Mouse (Mus musculus) hindbrain, embryonic 13.5 days (tissue): ENCODE data around the gene Agbl4. TPM values are rescaled to one million over a fixed set of nuclear protein-coding genes. Genes with fewer than 3 reads are reported as not detected.
"Not testable (repeated sequence)": the region's sequence is repeated elsewhere in the genome, so short reads cannot be mapped to it uniquely, and the experiment has no call there.

Source experiments
- ATAC-seq: fragments of 200-750 bp; cut with Nextera tagmentation; 2 replicates; pipeline ENCODE4 v1.8.0; 2017; ENCODE audit warnings: moderate TSS enrichment; ENCODE audit not compliant: low FRiP score
- H3K27ac ChIP-seq: fragments of 300-500 bp; sonication (generic); 2 replicates; pipeline ENCODE4 v1.5.1; 2015; ENCODE audit warnings: inconsistent platforms, mild to moderate bottlenecking, moderate library complexity
- H3K27me3 ChIP-seq: fragments of 300-500 bp; sonication (generic); 2 replicates; pipeline ENCODE4 v1.6.1; 2015; ENCODE audit warnings: mild to moderate bottlenecking, inconsistent platforms
- H3K36me3 ChIP-seq: fragments of 300-500 bp; sonication (generic); 2 replicates; pipeline ENCODE4 v1.6.1; 2015; ENCODE audit warnings: mild to moderate bottlenecking, inconsistent platforms
- H3K4me1 ChIP-seq: fragments of 300-500 bp; sonication (generic); replicated peaks from 2 replicates; pipeline ENCODE4 v1.6.1; 2015; ENCODE audit warnings: inconsistent platforms
- H3K4me2 ChIP-seq: fragments of 300-500 bp; sonication (generic); 2 replicates; pipeline ENCODE4 v1.6.1; 2015; ENCODE audit warnings: inconsistent platforms, mild to moderate bottlenecking, moderate library complexity
- H3K4me3 ChIP-seq: fragments of 300-500 bp; sonication (generic); 2 replicates; pipeline ENCODE4 v1.5.1; 2015; ENCODE audit warnings: mild to moderate bottlenecking, inconsistent platforms
- H3K9ac ChIP-seq: fragments of 300-500 bp; sonication (generic); 2 replicates; pipeline ENCODE4 v1.6.1; 2015; ENCODE audit warnings: mild to moderate bottlenecking, inconsistent platforms
- H3K9me3 ChIP-seq: fragments of 300-500 bp; sonication (generic); 2 replicates; pipeline ENCODE4 v1.6.1; 2016; ENCODE audit warnings: inconsistent platforms
- WGBS: fragments of 180-500 bp; shearing (Covaris S2); methylation state at CpG from one replicate; pipeline ENCODE4 v1.1.7; 2015; 5-methylcytosine and 5-hydroxymethylcytosine counted together
- polyA plus RNA-seq: library from polyadenylated mRNA; unstranded; fragments of >200 nt; fragmentation: Nextera tagmentation; extraction: Ambion mirVana; gene quantifications from 2 replicates; pipeline ENCODE4 v1.2.1, GENCODE M21; 2015

The Agbl4 gene
- polyA plus RNA-seq, 1 experiment from 2014 or later: 1.4 TPM

DNA sequence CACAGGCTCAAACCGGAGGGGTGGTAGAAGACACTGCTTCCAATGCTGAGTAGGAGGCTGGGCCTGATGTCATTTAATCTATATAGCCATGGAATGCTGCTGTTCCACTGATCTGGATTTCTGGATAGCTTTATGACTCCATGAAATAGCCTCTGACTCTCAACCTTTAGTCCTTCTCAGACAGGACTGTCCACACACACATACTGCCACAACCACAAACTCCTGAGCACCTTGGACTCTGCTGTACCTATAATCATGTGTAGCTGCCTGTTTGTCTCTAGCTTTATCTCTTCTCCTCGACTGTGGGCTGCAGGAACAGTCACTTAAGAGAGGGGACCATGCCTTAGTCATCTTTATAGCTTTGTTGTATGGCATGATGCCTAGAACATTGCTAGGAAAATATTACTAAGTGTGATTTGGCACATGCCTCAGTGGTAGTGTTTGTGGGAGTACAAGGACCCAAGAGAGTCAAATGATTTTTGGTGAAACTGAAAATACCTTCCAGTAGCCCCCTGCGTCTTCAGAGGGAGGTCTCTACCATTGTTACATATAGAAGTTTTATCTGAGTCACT lies 817.8 kb downstream of the Agbl4 start:
- 84% methylated on average over 3 of the region's 3 CpGs for WGBS
- no peak overlapping the region for H3K4me3 ChIP-seq
- no peaks in the 10 kb centered on the region for H3K4me1 ChIP-seq
- H3K27ac ChIP-seq: no peak overlapping the region
- no peak overlapping the region for H3K4me2 ChIP-seq
- no peak overlapping the region for H3K9ac ChIP-seq
- H3K27me3 ChIP-seq: no peaks in the 10 kb centered on the region
- no peaks in the 10 kb centered on the region for H3K36me3 ChIP-seq
- no peaks in the 10 kb centered on the region for H3K9me3 ChIP-seq
- ATAC-seq: no peak

DNA sequence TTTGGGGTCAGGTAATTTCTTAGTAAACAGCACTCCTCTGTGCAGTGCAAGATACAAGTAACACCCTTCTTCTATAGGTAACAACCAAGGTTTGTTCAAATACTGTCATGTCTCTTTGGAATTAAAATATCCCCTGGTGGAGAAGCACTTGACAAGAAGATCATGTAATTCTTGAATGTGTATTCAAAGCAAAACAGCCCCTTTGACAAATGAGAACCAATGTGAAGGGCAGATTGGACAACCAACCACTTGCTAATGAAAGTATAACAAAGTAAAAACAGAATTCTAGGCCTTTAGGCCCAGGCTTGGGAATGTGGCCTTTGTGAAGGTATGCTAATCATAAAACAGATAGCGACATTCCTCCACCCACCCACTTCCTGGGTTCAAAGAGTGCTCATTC lies 821.6 kb downstream of the Agbl4 start:
- H3K9me3 ChIP-seq, H3K4me3 ChIP-seq, H3K4me2 ChIP-seq, H3K27ac ChIP-seq, H3K36me3 ChIP-seq, H3K27me3 ChIP-seq, H3K9ac ChIP-seq, ATAC-seq, H3K4me1 ChIP-seq: not testable (repeated sequence)
- 58% methylated on average over 1 of the region's 1 CpGs for WGBS

DNA sequence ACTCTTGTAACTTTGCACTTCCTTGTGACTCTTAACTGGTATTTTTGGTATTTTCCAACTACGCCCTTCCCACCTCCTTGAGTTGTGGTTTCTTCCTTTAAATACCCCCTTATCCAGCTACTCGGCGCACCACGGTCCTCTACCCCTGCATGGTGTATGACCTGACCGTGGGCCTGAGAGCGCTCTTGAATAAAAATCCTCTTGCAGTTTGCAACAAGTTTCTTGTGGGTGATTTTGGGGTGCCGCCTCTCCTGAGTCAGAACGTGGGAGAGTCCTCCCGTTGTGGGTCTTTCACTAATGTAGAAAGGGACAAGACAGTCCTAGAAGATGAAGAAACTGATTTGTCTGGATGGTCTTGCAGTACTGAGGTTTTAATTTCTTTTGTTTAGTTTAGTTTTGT lies 822.1 kb downstream of the Agbl4 start:
- 92% methylated on average over 9 of the region's 9 CpGs for WGBS
- H3K27me3 ChIP-seq, H3K4me3 ChIP-seq, H3K4me2 ChIP-seq, ATAC-seq, H3K9ac ChIP-seq, H3K9me3 ChIP-seq, H3K4me1 ChIP-seq, H3K27ac ChIP-seq, H3K36me3 ChIP-seq: not testable (repeated sequence)

DNA sequence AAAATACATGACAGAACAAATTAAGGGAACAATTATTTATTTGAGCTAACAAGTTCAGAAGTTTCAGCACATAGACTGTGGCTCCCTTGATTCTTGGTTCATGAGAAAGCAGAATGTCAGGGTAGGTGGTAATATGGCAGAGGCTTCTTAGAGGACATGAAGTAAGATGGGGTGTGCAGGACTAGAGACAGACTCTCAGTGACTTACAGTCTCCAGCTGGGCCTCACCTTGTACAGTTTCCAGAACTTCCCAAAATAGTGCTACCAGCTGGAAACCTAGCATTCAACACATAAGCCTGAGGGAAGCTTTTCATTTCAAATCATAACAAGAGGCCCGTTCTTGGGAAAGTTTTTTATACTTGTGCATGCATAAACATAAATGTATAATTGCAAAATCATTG lies 836.4 kb downstream of the Agbl4 start:
- Histone ChIP-seq H3K4me3 (no peak overlapping the region), H3K27me3 (no peaks in the 10 kb centered on the region), H3K4me2 (no peak overlapping the region), H3K27ac (no peak overlapping the region), H3K36me3 (no peaks in the 10 kb centered on the region), H3K4me1 (no peaks in the 10 kb centered on the region), H3K9ac (no peak overlapping the region), H3K9me3 (no peaks in the 10 kb centered on the region)
- 80% methylated on average over 1 of the region's 1 CpGs for WGBS
- ATAC-seq: no peak

DNA sequence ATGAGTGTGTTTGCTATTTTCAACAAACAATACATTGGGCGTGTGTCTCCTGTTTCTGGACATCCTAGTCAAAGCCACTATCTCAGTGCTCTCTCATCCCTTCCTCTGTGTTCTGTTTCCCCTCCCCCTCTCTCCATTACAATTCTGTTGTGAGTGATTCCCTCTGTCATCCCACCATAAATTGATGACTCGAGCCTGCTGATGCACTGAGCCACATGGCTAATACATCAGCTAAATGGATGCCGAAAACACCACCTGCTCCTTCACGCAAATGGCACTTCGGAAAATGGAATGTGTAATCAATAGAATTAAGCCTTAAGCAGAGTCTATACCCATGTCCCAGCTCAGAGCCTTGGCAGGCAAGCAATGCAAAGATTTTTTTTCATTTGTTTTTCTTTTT lies 854.5 kb downstream of the Agbl4 start:
- Histone ChIP-seq H3K4me2 (no peak overlapping the region), H3K27me3 (no peaks in the 10 kb centered on the region), H3K9ac (no peak overlapping the region), H3K4me3 (no peak overlapping the region), H3K36me3 (no peaks in the 10 kb centered on the region), H3K9me3 (no peaks in the 10 kb centered on the region), H3K4me1 (peaks cover 16% of the 10 kb centered on the region), H3K27ac (peak overlapping the region; percentile 30; the same call in 1 of the 2 replicates)
- ATAC-seq: peak; percentile 91
- WGBS: 42% methylated on average over 5 of the region's 5 CpGs

DNA sequence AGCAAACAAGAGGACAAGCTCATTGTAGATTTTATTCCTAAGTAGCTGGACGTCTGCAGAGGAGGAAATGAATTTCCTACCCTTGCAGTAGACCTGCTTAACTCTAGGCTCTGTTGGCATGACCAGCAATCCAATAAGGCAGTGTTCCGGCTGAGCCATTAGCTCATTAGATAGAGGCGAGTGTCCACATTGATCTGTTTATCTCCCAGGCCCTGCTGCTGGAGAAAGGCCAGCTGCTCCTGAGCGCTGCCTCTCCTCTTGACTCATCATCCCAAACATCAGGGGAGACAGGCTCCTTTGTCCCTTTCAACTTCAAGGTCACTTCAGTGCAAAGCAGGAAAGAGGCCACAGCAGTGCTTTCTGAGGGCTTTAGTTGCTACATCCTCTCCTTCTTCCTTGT lies 858.0 kb downstream of the Agbl4 start:
- 30% methylated on average over 4 of the region's 4 CpGs for WGBS
- Histone ChIP-seq H3K27ac (peak overlapping the region; percentile 24; the same call in 1 of the 2 replicates), H3K4me2 (no peak overlapping the region), H3K4me1 (peaks cover 16% of the 10 kb centered on the region), H3K9me3 (no peaks in the 10 kb centered on the region), H3K9ac (no peak overlapping the region), H3K27me3 (no peaks in the 10 kb centered on the region), H3K36me3 (no peaks in the 10 kb centered on the region), H3K4me3 (no peak overlapping the region)
- no peak for ATAC-seq

DNA sequence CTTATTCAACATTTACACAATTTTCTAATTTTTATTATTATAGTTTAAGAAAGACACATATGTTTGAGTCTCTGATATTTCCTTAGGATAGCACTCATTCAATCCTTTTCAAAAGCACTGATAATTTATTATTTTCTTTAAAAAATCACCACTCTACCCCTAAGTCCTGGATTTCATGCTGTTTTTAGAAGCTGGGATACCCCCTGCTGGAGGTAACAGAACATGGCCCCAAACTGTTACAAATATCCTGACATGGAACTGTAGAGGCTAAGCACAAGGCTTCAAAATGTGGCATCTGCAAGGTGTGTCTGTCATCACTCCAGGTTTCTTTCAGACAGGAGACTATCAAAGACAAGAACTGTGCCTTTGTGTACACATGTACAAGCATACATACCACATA lies 859.5 kb downstream of the Agbl4 start:
- no peaks in the 10 kb centered on the region for H3K9me3 ChIP-seq
- H3K4me1 ChIP-seq: peaks cover 11% of the 10 kb centered on the region
- no peaks in the 10 kb centered on the region for H3K27me3 ChIP-seq
- H3K27ac ChIP-seq: no peak overlapping the region
- no peaks in the 10 kb centered on the region for H3K36me3 ChIP-seq
- no peak overlapping the region for H3K4me2 ChIP-seq
- no peak overlapping the region for H3K9ac ChIP-seq
- no peak overlapping the region for H3K4me3 ChIP-seq
- ATAC-seq: no peak

DNA sequence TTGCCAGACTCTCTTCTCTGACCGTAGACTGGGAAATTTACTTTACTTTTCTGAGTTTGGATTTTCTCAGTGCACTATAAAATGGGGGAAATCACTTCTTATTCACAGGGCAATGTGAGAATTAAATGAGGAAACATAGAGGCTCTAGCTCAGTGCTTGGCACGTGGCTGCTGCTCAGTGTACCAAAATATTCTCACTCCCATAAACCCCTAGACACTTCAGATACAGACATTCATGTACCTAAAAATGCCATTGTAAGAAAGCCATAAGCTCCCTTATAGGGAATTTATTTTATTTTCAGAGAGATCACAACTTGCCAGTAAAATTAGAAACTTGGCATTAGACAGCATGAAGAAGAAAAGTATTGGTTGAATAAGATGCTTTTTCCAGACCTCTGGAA lies 883.5 kb downstream of the Agbl4 start:
- 90% methylated on average over 2 of the region's 2 CpGs for WGBS
- ATAC-seq: no peak
- no peaks in the 10 kb centered on the region for H3K9me3 ChIP-seq
- H3K9ac ChIP-seq: no peak overlapping the region
- H3K27ac ChIP-seq: no peak overlapping the region
- no peaks in the 10 kb centered on the region for H3K4me1 ChIP-seq
- no peaks in the 10 kb centered on the region for H3K36me3 ChIP-seq
- no peak overlapping the region for H3K4me3 ChIP-seq
- H3K4me2 ChIP-seq: no peak overlapping the region
- H3K27me3 ChIP-seq: no peaks in the 10 kb centered on the region

DNA sequence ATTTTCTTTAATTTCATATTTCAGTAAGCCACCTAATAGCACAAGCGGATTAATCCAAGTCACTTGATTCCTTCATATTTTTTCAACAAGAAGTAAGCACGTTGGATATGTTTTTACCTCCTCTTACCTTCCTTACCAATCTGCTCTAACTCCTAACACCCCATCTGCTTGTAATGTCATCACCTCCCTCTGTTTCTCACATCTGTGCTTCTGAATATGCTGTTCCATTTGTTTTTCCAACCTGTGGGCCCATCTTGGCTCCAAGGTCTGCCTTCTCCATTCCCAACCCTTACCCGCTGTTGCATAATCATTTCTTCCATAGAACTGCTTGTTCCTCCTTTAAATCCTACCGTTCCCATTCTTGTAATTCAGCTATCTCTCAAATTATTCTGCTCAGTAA lies 884.4 kb downstream of the Agbl4 start:
- Histone ChIP-seq H3K4me2 (no peak overlapping the region), H3K9ac (no peak overlapping the region), H3K9me3 (no peaks in the 10 kb centered on the region), H3K4me3 (no peak overlapping the region), H3K27ac (no peak overlapping the region), H3K36me3 (no peaks in the 10 kb centered on the region), H3K4me1 (no peaks in the 10 kb centered on the region), H3K27me3 (no peaks in the 10 kb centered on the region)
- ATAC-seq: no peak
- 95% methylated on average over 4 of the region's 4 CpGs for WGBS

DNA sequence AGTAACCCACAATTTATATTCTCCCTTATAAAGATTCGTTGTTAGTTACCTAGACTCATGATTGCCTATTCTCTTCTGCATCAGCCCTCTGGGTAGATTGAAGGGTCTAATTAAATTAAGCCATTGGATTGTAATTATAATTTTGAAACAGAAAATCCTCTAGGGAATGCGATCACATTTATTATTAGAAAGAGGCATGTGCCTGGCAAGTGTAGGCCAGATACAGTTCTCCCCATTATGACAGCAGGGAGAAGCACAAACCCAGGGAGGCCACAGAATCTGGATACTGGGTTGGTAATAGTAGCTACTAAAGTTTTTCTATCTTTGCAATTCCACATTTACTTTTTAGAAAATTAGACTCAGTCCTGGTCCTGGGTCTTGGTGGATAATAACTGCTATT lies 887.2 kb downstream of the Agbl4 start:
- no peaks in the 10 kb centered on the region for H3K36me3 ChIP-seq
- H3K4me1 ChIP-seq: no peaks in the 10 kb centered on the region
- H3K4me2 ChIP-seq: no peak overlapping the region
- H3K27me3 ChIP-seq: no peaks in the 10 kb centered on the region
- ATAC-seq: peak; percentile 43; the same call in 1 of the 2 replicates
- H3K4me3 ChIP-seq: no peak overlapping the region
- H3K9me3 ChIP-seq: no peaks in the 10 kb centered on the region
- no peak overlapping the region for H3K27ac ChIP-seq
- H3K9ac ChIP-seq: no peak overlapping the region
- 60% methylated on average over 2 of the region's 2 CpGs for WGBS

DNA sequence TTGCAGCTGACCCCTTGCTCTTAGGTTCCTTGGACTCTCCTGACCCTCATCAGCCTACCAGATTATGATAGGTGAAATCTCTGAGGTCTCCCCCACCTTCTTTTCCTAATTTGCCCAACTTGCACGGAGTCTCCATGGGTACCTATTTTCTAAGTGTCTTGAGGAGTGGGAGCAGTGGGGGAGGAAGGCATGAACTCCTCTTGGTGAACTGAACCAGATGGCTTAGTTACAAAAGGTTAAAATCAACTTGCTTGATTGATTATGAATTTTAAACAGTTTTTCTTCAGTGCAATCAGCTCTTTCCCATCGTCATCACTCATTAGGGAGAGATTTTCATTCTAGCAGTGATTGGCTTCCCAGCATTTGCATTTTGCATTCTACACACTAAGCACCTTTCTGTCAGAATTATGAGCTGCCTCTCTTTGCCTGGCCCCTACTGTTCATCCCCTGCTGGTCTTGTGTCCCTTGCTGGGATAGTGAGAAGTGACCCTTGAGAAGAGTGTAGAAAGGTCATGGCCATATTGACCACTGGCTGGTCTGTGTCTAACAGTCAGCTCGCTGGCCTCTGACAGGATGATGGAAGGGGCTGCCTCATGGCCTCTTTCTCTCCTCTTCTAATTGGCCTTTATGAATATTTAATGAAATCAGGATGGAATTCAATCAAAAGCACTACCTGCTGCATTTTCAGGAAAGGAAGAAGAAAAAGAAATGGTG lies 897.2 kb downstream of the Agbl4 start:
- H3K4me2 ChIP-seq: no peak overlapping the region
- no peaks in the 10 kb centered on the region for H3K27me3 ChIP-seq
- no peaks in the 10 kb centered on the region for H3K9me3 ChIP-seq
- no peak for ATAC-seq
- H3K27ac ChIP-seq: no peak overlapping the region
- H3K9ac ChIP-seq: no peak overlapping the region
- WGBS: 45% methylated on average over 3 of the region's 3 CpGs
- H3K36me3 ChIP-seq: no peaks in the 10 kb centered on the region
- H3K4me3 ChIP-seq: no peak overlapping the region
- peaks cover 3% of the 10 kb centered on the region; the same call in 1 of the 2 replicates for H3K4me1 ChIP-seq

DNA sequence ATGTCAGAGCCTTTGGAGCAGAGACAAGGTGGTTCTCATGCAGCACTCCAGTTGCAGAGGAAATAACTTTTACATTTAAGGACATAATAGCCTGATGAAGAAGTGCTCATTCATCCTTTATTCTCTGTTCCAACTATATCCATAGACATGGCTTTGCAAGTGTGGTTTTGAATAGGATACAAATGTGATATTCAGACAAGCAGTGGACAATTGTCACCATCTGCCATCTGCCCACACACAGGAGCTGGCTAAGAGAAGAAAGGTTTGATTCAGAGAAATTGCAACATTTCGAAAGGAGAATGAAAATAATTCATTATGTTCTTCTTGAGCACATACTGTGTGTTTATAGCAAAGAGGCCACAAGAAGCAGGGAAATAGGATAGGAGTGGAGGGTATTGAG lies 909.1 kb downstream of the Agbl4 start:
- Histone ChIP-seq H3K27me3 (no peaks in the 10 kb centered on the region), H3K9ac (no peak overlapping the region), H3K4me3 (no peak overlapping the region), H3K36me3 (no peaks in the 10 kb centered on the region), H3K9me3 (no peaks in the 10 kb centered on the region), H3K27ac (no peak overlapping the region), H3K4me1 (no peaks in the 10 kb centered on the region), H3K4me2 (no peak overlapping the region)
- ATAC-seq: no peak
- WGBS: 77% methylated on average over 1 of the region's 1 CpGs

DNA sequence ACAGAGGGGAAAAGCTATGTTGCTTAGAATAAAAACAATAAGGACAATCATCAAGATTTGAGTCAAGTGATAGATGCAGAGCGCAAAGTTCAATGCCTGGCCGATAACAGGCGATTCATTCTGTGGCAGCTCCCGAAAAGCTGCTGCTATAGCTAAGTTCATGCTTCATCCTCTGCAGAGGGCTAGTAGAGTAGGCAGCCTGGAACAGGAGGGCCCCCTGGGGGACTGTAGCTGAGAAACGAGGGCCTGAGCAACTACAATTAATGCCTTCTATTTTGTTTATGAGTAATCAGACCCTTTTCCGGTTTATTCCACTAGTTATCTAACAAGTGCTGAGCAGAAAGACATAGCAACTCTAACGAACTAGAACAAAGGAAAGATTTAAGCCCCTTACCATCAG lies 909.7 kb downstream of the Agbl4 start:
- H3K4me2 ChIP-seq: no peak overlapping the region
- H3K4me3 ChIP-seq: no peak overlapping the region
- H3K9me3 ChIP-seq: no peaks in the 10 kb centered on the region
- no peaks in the 10 kb centered on the region for H3K4me1 ChIP-seq
- H3K27me3 ChIP-seq: no peaks in the 10 kb centered on the region
- H3K36me3 ChIP-seq: no peaks in the 10 kb centered on the region
- no peak overlapping the region for H3K27ac ChIP-seq
- 60% methylated on average over 7 of the region's 7 CpGs for WGBS
- H3K9ac ChIP-seq: no peak overlapping the region
- ATAC-seq: no peak; the same call in 1 of the 2 replicates
